Mouse (Mus musculus) ovary, adult 2 months (tissue): ENCODE data around the gene Eno3. TPM values are rescaled to one million over a fixed set of nuclear protein-coding genes. Genes with fewer than 3 reads are reported as not detected.

Experiments
- polyA plus RNA-seq: library from polyadenylated mRNA; depleted of rRNA; stranded (reverse); fragments of >200 nt; gene quantifications from 2 replicates; pipeline ENCODE4 v1.2.3, GENCODE M21; 2012; rRNA removed

Gene Eno3
- polyA plus RNA-seq, result 11.0 and 11.7 TPM in 2 replicates

DNA sequence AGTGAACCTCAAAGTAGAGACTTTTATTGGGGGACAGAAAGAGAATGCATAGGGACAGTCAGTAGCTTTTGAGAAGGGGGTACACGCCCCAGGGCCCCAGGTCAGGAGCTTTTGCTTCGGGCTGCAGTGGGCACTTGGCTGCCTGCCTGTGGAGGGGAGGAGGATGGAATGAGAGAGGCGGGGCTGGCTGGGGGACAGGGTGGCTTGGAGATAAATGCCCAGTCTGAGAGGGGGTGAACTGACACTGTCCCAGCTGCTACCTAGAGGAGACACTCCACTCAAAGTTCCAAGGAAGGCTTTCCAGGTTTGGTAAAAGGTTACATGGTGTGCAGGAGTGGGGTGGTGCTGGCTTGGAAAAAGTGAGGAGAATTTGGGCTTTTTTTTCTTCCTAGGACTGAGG lies at the start of gene Eno3:
Gene Eno3 (plus strand): TSS at position 239 of the 400 bp plus-strand sequence.

DNA sequence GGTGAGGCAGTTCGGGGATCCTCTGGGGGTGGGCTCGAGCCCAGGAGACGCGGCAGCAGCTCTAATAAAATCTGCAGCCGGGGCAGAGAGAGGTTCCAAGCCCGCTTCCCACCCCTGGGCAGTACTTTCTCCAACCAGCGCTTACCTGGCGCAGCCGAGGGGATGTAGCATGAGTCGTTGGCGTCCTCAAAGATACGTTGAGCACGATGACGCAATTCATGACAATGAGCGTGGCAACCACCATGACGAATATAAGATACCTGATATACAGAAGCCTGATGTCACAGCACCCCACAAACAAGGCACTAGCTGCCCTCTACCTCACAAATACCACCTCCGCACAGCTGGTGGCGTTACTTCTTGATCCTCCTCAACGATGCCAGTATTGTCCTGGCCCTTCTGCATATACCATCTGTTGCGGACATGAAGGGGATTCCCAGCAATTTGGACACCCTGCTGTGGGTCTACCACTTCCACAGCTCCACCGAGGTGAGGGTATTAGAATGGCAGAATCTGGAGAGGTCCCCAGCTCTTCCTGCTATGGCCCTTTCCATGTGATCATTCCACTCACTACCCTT lies 41.4 kb upstream of the Eno3 start, which contains the start of gene 4930544D05Rik:
Gene 4930544D05Rik (plus strand): TSS at position 333 of the 578 bp plus-strand sequence.

GRCm38 (mm10) chr11:70619101-70619500 lies 37.9 kb upstream of the Eno3 start, which contains the start of gene Chrne:
Gene Chrne (minus strand): TSS chr11:70619216.

GRCm38 (mm10) chr11:70638714-70639278 lies 18.2 kb upstream of the Eno3 start, which contains the start of gene Gp1ba:
Gene Gp1ba (plus strand): TSS chr11:70639122.

DNA sequence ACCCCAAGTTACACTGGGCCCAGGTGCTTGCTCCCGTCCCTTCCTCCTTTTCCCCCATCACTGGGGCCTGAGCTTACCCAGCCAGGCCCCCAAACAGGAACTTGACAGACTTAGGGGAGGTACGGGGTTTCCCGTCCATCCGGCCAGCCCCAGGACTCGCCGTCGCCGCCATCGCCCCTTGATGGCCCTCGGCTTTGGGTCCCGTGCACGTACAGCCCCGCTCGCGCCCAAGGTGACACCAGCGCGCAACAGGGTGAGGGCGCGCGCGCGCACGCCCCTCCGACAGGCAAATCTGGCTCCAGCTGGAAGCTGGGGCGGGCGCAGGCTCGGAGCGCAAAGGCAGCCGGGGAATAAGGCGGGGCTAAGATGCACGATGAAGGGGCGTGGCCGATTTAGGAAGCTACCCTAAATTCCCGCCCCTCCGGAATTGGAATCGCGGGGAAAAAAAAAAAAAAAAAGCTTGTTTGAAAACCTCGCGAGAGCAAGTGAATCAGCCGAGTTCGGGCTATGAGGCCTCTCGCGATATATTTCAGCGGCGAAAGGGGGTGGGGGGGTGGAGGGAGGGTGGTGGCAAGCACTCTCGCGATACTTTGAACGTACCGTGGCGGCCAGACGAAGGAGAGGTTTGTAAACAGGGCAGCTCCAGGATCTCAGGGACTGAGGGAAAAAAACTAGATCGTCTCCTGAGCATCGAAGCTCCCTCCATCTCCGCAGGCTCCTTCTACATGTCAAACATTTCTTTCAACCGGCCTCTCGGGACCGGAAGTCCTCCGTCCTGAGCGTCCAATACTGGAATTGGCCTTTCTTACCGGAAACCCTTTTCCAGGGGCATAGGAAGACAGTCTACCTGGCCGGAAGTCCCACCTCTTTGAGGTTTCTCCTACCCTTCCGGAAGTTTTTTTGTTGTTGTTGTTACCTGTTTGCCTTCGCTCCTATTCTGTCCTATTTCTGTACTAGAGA lies 10.0 kb upstream of the Eno3 start, which contains the start of the genes Rnf167 and Slc25a11:
Gene Rnf167 (plus strand): TSS at position 545 of the 960 bp plus-strand sequence.
Gene Slc25a11 (minus strand): TSS at position 789 of the 960 bp plus-strand sequence.

DNA sequence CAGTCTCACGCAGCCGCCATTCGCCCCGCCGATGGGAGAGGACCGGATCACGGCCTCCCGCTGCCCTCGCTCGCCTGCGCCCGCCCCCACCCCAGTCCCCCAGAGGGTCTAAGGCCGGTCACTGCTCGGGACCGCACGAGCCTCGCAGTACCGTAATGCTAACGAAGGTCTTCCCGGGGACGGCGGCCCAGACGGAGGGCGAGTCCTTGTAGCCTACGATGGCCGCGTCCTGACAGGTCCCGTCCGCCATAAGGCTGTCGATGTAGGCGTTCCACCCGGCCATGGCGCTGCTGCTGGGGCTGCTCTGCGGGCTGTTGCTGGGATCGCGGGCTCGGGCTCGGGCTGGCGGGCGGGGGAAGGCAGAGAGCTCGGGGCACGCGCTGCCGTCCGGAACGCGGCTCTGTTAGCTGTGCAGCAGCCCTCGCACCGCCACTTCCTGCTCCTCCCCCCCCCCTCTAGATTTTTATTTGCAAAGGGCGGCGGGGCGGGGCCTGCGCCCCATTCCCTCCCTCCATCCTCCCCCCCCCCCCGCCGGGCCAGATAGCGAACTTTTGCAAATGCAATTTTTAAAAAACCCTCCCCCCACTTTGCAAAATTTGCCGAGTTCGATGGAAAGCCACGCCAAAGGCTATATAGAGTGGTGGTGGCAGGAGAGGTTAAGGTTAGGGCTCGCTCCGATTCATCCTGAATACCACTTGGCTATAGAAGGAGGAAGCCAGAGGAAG lies 2.6 kb upstream of the Eno3 start, which contains the start of gene Pfn1:
Gene Pfn1 (minus strand): TSS at position 447 of the 725 bp plus-strand sequence.

DNA sequence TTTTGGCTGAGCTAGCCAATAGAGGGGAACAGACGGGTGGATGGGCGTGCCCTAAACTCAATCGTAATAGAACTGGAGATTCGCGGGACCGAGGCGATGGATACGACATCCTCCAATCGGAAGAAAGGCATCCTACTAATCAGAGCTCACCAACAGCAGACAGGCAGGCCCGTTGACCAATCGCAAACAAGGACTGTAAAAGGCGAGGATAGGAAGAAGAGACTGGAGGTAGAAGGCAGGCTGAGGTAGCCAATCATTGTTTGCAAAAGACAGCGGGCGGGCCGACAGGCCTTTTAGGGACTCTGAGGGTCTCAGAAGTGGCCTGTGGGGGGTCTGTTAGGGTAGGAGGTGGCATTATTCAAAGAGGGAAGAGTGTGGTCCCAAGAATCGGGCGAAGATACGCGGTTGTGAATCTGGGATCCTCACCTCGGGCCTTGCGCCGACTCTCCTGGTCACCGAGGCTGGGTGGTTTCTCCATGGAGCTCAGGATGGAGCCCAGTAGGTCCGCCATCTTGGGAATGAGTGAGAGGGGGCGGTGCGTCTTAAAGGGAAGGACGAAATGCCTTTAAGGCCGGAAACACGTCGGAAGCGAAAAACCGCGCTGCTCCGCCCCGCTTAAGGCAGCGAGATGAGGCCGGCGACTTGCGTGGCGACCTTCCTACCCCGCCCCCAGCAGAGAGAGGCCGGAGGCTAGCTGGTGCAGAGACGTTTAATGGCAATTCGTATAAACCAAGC lies 11.9 kb downstream of the Eno3 start, which contains the start of gene Spag7:
Gene Spag7 (minus strand): TSS at position 646 of the 735 bp plus-strand sequence.

GRCm38 (mm10) chr11:70687601-70688199 lies 30.7 kb downstream of the Eno3 start, which contains the start of gene Camta2:
Gene Camta2 (minus strand): TSS chr11:70688105.

DNA sequence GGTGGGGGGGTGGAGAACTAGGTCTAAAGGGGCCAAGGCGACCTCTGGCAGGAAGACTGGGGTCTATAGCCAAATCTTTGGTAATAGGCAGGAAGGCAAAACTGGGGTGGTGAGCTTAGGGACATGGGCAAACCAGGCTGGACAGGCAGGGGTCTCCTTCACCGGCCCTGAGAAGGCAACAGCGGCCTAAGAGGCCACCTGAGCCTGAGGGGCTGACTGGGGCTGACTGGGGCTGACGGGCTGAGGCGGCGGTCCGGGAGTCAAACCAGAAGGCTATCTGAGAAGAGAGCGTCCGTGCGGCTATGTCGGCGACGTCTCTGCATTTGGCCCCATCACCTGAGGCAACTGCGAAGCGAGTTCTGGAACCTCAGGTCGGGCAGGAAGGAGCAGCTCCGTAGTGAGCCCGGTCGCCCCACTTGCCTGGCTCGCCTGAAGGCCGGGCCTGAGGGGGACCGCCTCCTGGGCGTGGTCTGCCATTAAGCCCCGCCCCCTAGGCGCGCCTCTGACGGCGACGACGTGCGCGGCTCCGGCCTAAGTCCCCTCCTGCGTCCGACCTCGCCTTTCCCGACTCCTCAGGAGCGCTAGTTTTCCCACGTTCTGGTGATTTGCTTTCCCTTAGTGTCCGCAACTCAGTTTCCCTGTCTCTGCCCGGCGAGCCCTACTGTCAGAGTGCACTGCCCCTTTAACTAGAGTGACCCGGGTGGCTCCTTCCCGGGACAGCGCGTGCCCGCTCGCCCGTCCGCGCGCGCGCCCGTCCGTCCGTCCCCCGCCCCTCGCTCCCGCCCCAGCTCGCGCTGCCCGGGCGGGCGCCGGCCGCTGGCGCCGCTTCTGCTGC lies 42.9 kb downstream of the Eno3 start, which contains the start of the genes Inca1 and Kif1c:
Gene Inca1 (minus strand): TSS at position 434 of the 835 bp plus-strand sequence.
Gene Kif1c (plus strand): TSS at position 827 of the 835 bp plus-strand sequence.

Other genes starting within 250 kb of the Eno3 start
- gene Pelp1, start 247.2 kb upstream of the Eno3 start, polyA plus RNA-seq, result 32.7 and 36.4 TPM in 2 replicates
- 35.9 and 49.5 TPM in 2 replicates for gene Arrb2, start 224.6 kb upstream of the Eno3 start, polyA plus RNA-seq
- gene Med11, start 205.3 kb upstream of the Eno3 start, polyA plus RNA-seq, result 21.2 and 24.3 TPM in 2 replicates
- gene Zmynd15, start 197.8 kb upstream of the Eno3 start, polyA plus RNA-seq, result 8.7 and 9.5 TPM in 2 replicates
- gene Cxcl16, start 197.2 kb upstream of the Eno3 start, polyA plus RNA-seq, result 37.7 and 41.1 TPM in 2 replicates
- 2.7 and 3.7 TPM in 2 replicates for gene Tm4sf5, start 152.0 kb upstream of the Eno3 start, polyA plus RNA-seq
- 0.50 TPM in 1 of 2 replicates, not detected in the other for gene Vmo1, start 142.6 kb upstream of the Eno3 start, polyA plus RNA-seq
- gene Gltpd2, start 138.0 kb upstream of the Eno3 start, polyA plus RNA-seq, result 0.94 and 1.0 TPM in 2 replicates
- 320 and 440 TPM in 2 replicates for gene Psmb6, start 131.8 kb upstream of the Eno3 start, polyA plus RNA-seq
- not detected in 2 replicates for gene Gm40193, start 124.3 kb upstream of the Eno3 start, polyA plus RNA-seq
- gene Pld2, start 117.1 kb upstream of the Eno3 start, polyA plus RNA-seq, result 31.2 and 31.9 TPM in 2 replicates
- 111 and 120 TPM in 2 replicates for gene Mink1, start 94.3 kb upstream of the Eno3 start, polyA plus RNA-seq
- gene 4930544D05Rik, start 41.4 kb upstream of the Eno3 start, polyA plus RNA-seq, result not detected in 2 replicates
- gene Chrne, start 38.0 kb upstream of the Eno3 start, polyA plus RNA-seq, result 0.35 TPM in 1 of 2 replicates, not detected in the other
- not detected in 2 replicates for gene Gp1ba, start 18.1 kb upstream of the Eno3 start, polyA plus RNA-seq
- gene Rnf167, start 10.0 kb upstream of the Eno3 start, polyA plus RNA-seq, result 94.5 and 104 TPM in 2 replicates
- gene Slc25a11, start 9.7 kb upstream of the Eno3 start, polyA plus RNA-seq, result 138 and 164 TPM in 2 replicates
- gene Pfn1, start 2.6 kb upstream of the Eno3 start, polyA plus RNA-seq, result 2,318 and 3,020 TPM in 2 replicates
- gene Spag7, start 12.2 kb downstream of the Eno3 start, polyA plus RNA-seq, result 38.2 and 49.8 TPM in 2 replicates
- 25.3 and 32.7 TPM in 2 replicates for gene Camta2, start 30.9 kb downstream of the Eno3 start, polyA plus RNA-seq
- gene Inca1, start 43.0 kb downstream of the Eno3 start, polyA plus RNA-seq, result 2.7 and 3.5 TPM in 2 replicates
- gene Kif1c, start 43.3 kb downstream of the Eno3 start, polyA plus RNA-seq, result 51.4 and 54.9 TPM in 2 replicates
- gene Zfp3, start 107.0 kb downstream of the Eno3 start, polyA plus RNA-seq, result 1.9 and 2.1 TPM in 2 replicates
- 0.83 and 0.85 TPM in 2 replicates for gene Scimp, start 155.4 kb downstream of the Eno3 start, polyA plus RNA-seq
- 3.2 and 9.1 TPM in 2 replicates for gene Rabep1, start 187.6 kb downstream of the Eno3 start, polyA plus RNA-seq